Mouse (Mus musculus) olfactory bulb, adult 2 months (tissue): ENCODE results near the gene Rgs19. TPM values are rescaled to one million over a fixed set of nuclear protein-coding genes. Genes with fewer than 3 reads are reported as not detected.

Experiments
- H3K27ac ChIP-seq: fragments of 200-500 bp; 2 replicates; pipeline ENCODE4 v1.5.1; 2012; ENCODE audit warnings: low read depth, low read length; ENCODE audit not compliant: insufficient read depth
- H3K4me1 ChIP-seq: fragments of 200-500 bp; 2 replicates; pipeline ENCODE4 v1.6.1; 2012; ENCODE audit warnings: low read length; ENCODE audit not compliant: control insufficient read depth, insufficient read depth
- H3K4me3 ChIP-seq: fragments of 200-500 bp; 2 replicates; pipeline ENCODE4 v1.5.1; 2012; ENCODE audit warnings: mild to moderate bottlenecking, low read depth, low read length, moderate library complexity; ENCODE audit not compliant: insufficient read depth
- CTCF ChIP-seq: fragments of 200-500 bp; IDR thresholded peaks from 2 replicates; pipeline ENCODE4 v1.5.1; 2012; ENCODE audit warnings: low read depth, mild to moderate bottlenecking, low read length, moderate library complexity; ENCODE audit not compliant: insufficient read depth
- POLR2A ChIP-seq: fragments of 200-500 bp; IDR thresholded peaks from 2 replicates; pipeline ENCODE4 v1.6.1; 2012; ENCODE audit warnings: mild to moderate bottlenecking, low read depth, low read length, moderate library complexity; ENCODE audit not compliant: insufficient read depth
- WGBS: fragments of 180-500 bp; shearing (Covaris S2); methylation state at CpG from one replicate; pipeline ENCODE4 v1.1.7; 2018; 5-methylcytosine and 5-hydroxymethylcytosine counted together
- polyA plus RNA-seq: library from polyadenylated mRNA; stranded (reverse); fragments of >200 nt; gene quantifications from 2 replicates; pipeline ENCODE4 v1.2.4, GENCODE M21; 2012; ENCODE audit warnings: low replicate concordance; ENCODE audit not compliant: missing spikeins, insufficient read depth, insufficient read length

Rgs19 gene
- polyA plus RNA-seq, 1 experiment = not detected

- WGBS = 91% methylated on average over 10 of the region's 10 CpGs
- Histone ChIP-seq H3K4me1 (peaks cover 6% of the 10 kb centered on the region), H3K4me3 (no peak overlapping the region), H3K27ac (no peak overlapping the region)
- TF ChIP-seq POLR2A (no peak), CTCF (no peak)
Observed at GRCm38 (mm10) chr2:181689466-181690160, 4.2 kb downstream of the Rgs19 start.

GRCm38 (mm10) chr2:181687586-181687985, 6.2 kb downstream of the Rgs19 start:
- TF ChIP-seq CTCF (no peak), POLR2A (no peak)
- Histone ChIP-seq H3K27ac (no peak overlapping the region), H3K4me1 (no peaks in the 10 kb centered on the region), H3K4me3 (no peak overlapping the region)
- WGBS = 96% methylated on average over 8 of the region's 8 CpGs

GRCm38 (mm10) chr2:181685686-181686085, 8.1 kb downstream of the Rgs19 start:
- Histone ChIP-seq H3K27ac (no peak overlapping the region), H3K4me1 (peaks cover 5% of the 10 kb centered on the region), H3K4me3 (no peak overlapping the region)
- no peak for TF ChIP-seq POLR2A
- no peak for TF ChIP-seq CTCF
- WGBS = 94% methylated on average over 4 of the region's 4 CpGs

DNA sequence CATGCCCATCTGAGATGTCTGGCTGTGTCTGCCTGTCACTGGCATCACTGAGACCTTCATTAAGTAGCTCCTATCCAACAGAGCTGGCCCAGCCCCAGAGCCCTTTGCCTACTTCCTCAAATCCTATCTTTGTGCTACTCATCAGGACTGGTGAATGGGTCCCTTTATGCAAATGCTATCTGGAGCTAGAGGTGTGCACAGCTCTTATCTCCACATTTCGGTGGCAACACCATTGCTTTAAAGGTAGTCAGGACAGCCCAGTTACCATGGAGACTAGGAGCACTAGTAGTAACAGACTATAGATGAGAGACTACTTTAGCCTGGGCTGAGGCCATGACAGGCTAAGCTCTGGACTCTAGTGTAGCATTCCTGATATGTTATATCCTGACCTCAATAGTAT, 9.1 kb downstream of the Rgs19 start:
- TF ChIP-seq CTCF = no peak
- no peak for TF ChIP-seq POLR2A
- WGBS = 64% methylated on average over 1 of the region's 1 CpGs
- Histone ChIP-seq H3K27ac (no peak overlapping the region), H3K4me3 (no peak overlapping the region), H3K4me1 (peaks cover 8% of the 10 kb centered on the region)

- 69% methylated on average over 4 of the region's 4 CpGs for WGBS
- H3K4me3 ChIP-seq = no peak overlapping the region
- H3K4me1 ChIP-seq = peaks cover 9% of the 10 kb centered on the region
- no peak overlapping the region for H3K27ac ChIP-seq
- TF ChIP-seq POLR2A = no peak
- no peak for TF ChIP-seq CTCF
Observed at GRCm38 (mm10) chr2:181683381-181683780, 10.4 kb downstream of the Rgs19 start.

DNA sequence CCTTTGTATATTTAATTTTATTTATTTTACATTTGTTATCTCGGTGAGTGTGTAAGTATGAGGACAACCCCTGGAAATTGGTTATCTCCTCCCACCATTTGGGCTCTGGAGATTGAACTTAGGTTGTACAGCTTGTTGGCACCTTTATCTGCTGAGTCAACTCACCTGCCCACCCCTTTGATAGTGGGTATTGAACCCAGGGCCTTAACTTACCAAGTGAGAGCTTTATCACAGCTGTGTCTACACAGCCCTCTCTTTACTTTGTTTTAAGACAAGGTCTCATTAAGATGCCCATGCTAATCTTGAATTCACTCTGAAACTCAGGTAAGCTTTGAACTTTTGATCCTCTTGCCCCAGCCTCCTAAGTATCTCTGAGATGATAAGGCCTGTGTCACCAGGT, 11.8 kb downstream of the Rgs19 start:
- TF ChIP-seq CTCF (no peak), POLR2A (no peak)
- WGBS = 97% methylated on average over 1 of the region's 1 CpGs
- Histone ChIP-seq H3K4me3 (no peak overlapping the region), H3K27ac (no peak overlapping the region), H3K4me1 (peaks cover 9% of the 10 kb centered on the region)

- H3K4me3 ChIP-seq = peak overlapping the region; percentile 84
- TF ChIP-seq POLR2A = no peak
- TF ChIP-seq CTCF = no peak
- 11% methylated on average over 7 of the region's 7 CpGs for WGBS
- H3K4me1 ChIP-seq = peaks cover 10% of the 10 kb centered on the region
- H3K27ac ChIP-seq = peak overlapping the region; percentile 58
Observed at GRCm38 (mm10) chr2:181680716-181681117, 13.1 kb downstream of the Rgs19 start.

GRCm38 (mm10) chr2:181679951-181680715, 13.6 kb downstream of the Rgs19 start, which contains the start of gene Tcea2:
TSS of gene Tcea2 (plus strand) at chr2:181680310.
- Histone ChIP-seq H3K27ac (peak within 1 kb of the TSS; percentile 63), H3K4me3 (peak within 1 kb of the TSS; percentile 84), H3K4me1 (peaks cover 15% of the 10 kb centered on the region)
- under 1% methylated on average over 56 of the region's 69 CpGs for WGBS
- TF ChIP-seq POLR2A (peak; percentile 43), CTCF (no peak)

- Histone ChIP-seq H3K4me3 (no peak overlapping the region), H3K27ac (no peak overlapping the region), H3K4me1 (peaks cover 15% of the 10 kb centered on the region)
- TF ChIP-seq POLR2A (no peak), CTCF (peak; percentile 55; the same call in 1 of the 2 replicates)
- 67% methylated on average over 1 of the region's 1 CpGs for WGBS
Observed at GRCm38 (mm10) chr2:181678780-181679179, 15.0 kb downstream of the Rgs19 start.

GRCm38 (mm10) chr2:181677755-181678098, 16.1 kb downstream of the Rgs19 start:
- H3K4me1 ChIP-seq = peaks cover 15% of the 10 kb centered on the region
- 40% methylated on average over 3 of the region's 3 CpGs for WGBS
- no peak overlapping the region for H3K27ac ChIP-seq
- TF ChIP-seq POLR2A (no peak), CTCF (no peak)
- no peak overlapping the region for H3K4me3 ChIP-seq
